Mouse (Mus musculus) liver, embryonic 16.5 days (tissue): ENCODE results near the gene Ndufb5. TPM values are rescaled to one million over a fixed set of nuclear protein-coding genes. Genes with fewer than 3 reads are reported as not detected.
A peak's percentile ranks its signal among the peaks of the same experiment; 100 is the strongest.
"Not testable (repeated sequence)": the region's sequence is repeated elsewhere in the genome, so short reads cannot be mapped to it uniquely, and the experiment has no call there.

Experiments
- ATAC-seq: fragments of 200-750 bp; cut with Nextera tagmentation; 2 replicates; pipeline ENCODE4 v1.8.0; 2017; ENCODE audit warnings: low read depth, mild to moderate bottlenecking, moderate number of reproducible peaks, moderate library complexity
- H3K27ac ChIP-seq: fragments of 300-500 bp; sonication (generic); 2 replicates; pipeline ENCODE4 v1.5.1; 2014; ENCODE audit warnings: mild to moderate bottlenecking, low read length
- H3K27me3 ChIP-seq: fragments of 300-500 bp; sonication (generic); 2 replicates; pipeline ENCODE4 v1.6.1; 2014; ENCODE audit warnings: low read depth, low read length, mixed read lengths; ENCODE audit not compliant: control insufficient read depth, insufficient read depth
- H3K36me3 ChIP-seq: fragments of 300-500 bp; sonication (generic); 2 replicates; pipeline ENCODE4 v1.6.1; 2014; ENCODE audit warnings: mild to moderate bottlenecking; ENCODE audit not compliant: control insufficient read depth, insufficient read depth
- H3K4me1 ChIP-seq: fragments of 300-500 bp; sonication (generic); 2 replicates; pipeline ENCODE4 v1.6.1; 2014; ENCODE audit warnings: low read depth, low read length, mixed read lengths; ENCODE audit not compliant: control insufficient read depth
- H3K4me2 ChIP-seq: fragments of 300-500 bp; sonication (generic); 2 replicates; pipeline ENCODE4 v1.6.1; 2014; ENCODE audit warnings: low read depth, low read length, mixed read lengths
- H3K4me3 ChIP-seq: fragments of 300-500 bp; sonication (generic); 2 replicates; pipeline ENCODE4 v1.5.1; 2014; ENCODE audit warnings: low read depth, mild to moderate bottlenecking, low read length
- H3K9ac ChIP-seq: fragments of 300-500 bp; sonication (generic); 2 replicates; pipeline ENCODE4 v1.6.1; 2014; ENCODE audit warnings: low read depth, low read length
- H3K9me3 ChIP-seq: fragments of 300-500 bp; sonication (generic); replicated peaks from 2 replicates; pipeline ENCODE4 v1.6.1; 2016; ENCODE audit warnings: low read length; ENCODE audit not compliant: control insufficient read depth
- WGBS: fragments of 180-500 bp; shearing (Covaris S2); extraction: QIAGEN DNeasy Blood & Tissue Kit; methylation state at CpG from one replicate; pipeline ENCODE4 v1.1.7; 2014; ENCODE audit not compliant: insufficient replicate concordance; 5-methylcytosine and 5-hydroxymethylcytosine counted together
- polyA plus RNA-seq: library from polyadenylated mRNA; unstranded; fragments of >200 nt; fragmentation: Nextera tagmentation; extraction: Ambion mirVana; gene quantifications from 2 replicates; pipeline ENCODE4 v1.2.1, GENCODE M21; 2015

The Ndufb5 gene
- polyA plus RNA-seq, 1 experiment from 2014 or later, result 124 TPM

DNA sequence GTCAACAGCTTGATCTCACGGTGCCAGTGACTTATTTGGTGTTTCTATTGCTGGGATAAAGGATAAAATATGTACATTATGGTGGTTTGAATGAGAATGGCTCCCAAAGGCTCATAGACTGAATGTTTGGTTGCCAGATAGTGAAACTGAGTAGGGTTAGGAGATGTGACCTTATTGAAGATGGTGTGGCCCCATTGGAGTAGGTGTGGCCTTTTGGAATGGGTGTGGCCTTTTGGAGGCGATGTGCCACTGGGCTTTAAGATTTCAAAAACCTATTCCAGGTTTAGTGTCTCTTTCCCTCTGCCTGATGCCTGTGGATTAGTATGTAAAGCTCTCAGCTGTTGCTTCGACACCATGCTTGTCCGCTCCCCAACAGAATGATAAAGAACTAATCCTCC, 41.2 kb upstream of the Ndufb5 start:
- H3K4me3 ChIP-seq, result no peak overlapping the region
- H3K27ac ChIP-seq, result no peak overlapping the region
- ATAC-seq, result peak; percentile 59; the same call in 1 of the 2 replicates
- H3K4me1 ChIP-seq, result peaks cover 15% of the 10 kb centered on the region
- H3K4me2 ChIP-seq, result 0 out of 2 replicates have a peak overlapping the region, but pooled peaks have one; percentile 5
- H3K9me3 ChIP-seq, result no peaks in the 10 kb centered on the region
- no peaks in the 10 kb centered on the region for H3K27me3 ChIP-seq
- no peak overlapping the region for H3K9ac ChIP-seq
- H3K36me3 ChIP-seq, result no peaks in the 10 kb centered on the region
- 57% methylated on average over 4 of the region's 4 CpGs for WGBS

DNA sequence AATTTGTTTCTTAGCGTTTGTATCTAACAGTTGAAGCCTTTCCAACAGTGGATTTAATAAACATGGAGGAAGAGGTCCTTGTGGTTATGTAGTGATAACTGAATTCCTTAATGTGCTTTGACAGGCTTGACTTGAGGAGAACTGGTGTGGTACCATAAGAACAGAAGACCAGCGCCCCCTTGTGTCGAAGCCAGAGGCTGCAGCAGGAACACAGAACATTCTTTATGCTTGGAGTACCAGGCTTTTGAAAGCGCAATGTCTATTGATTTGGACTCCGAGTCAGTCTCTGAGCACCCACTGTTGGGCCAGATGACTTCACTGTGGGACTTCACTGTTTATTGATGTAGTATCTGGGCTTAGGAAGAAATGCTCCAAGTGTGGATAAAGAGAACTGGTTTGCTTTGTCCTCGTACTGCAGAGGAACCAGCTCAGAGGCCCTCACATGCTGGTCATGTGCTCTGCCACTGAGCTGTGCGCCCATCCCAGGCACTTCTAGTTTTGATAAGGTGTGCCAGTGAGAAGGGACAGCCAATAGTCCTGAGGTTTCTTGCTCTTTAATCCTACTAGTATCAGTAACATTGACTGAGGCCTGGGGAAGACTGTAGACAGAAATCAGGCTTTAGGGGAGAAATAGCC, 38.4 kb upstream of the Ndufb5 start:
- 27% methylated on average over 7 of the region's 7 CpGs for WGBS
- no peak overlapping the region for H3K9ac ChIP-seq
- H3K4me1 ChIP-seq, result peaks cover 5% of the 10 kb centered on the region; the same call in 1 of the 2 replicates
- H3K4me2 ChIP-seq, result no peak overlapping the region
- no peak overlapping the region for H3K4me3 ChIP-seq
- H3K27me3 ChIP-seq, result no peaks in the 10 kb centered on the region
- no peaks in the 10 kb centered on the region for H3K36me3 ChIP-seq
- ATAC-seq, result peak; percentile 53; the same call in 1 of the 2 replicates
- no peak overlapping the region for H3K27ac ChIP-seq
- H3K9me3 ChIP-seq, result no peaks in the 10 kb centered on the region

DNA sequence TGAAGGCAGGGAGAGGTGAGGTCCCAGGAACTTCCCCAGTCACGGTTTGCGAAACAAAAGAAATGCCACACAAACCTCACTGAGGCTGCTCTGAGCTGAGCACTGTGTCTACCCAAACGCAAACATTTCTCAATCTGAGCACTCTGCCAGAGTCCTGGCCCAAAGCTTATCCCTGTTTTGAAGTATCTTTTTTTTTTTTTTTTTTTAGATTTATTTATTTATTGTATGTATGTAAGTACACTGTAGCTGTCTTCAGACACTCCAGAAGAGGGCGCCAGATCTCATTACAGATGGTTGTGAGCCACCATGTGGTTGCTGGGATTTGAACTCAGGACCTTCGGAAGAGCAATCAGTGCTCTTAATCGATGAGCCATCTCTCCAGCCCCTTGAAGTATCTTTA, 32.8 kb upstream of the Ndufb5 start:
- 72% methylated on average over 6 of the region's 6 CpGs for WGBS
- not testable (repeated sequence) for H3K9me3 ChIP-seq, H3K4me2 ChIP-seq, ATAC-seq, H3K4me3 ChIP-seq, H3K27ac ChIP-seq, H3K36me3 ChIP-seq, H3K9ac ChIP-seq, H3K4me1 ChIP-seq, H3K27me3 ChIP-seq

DNA sequence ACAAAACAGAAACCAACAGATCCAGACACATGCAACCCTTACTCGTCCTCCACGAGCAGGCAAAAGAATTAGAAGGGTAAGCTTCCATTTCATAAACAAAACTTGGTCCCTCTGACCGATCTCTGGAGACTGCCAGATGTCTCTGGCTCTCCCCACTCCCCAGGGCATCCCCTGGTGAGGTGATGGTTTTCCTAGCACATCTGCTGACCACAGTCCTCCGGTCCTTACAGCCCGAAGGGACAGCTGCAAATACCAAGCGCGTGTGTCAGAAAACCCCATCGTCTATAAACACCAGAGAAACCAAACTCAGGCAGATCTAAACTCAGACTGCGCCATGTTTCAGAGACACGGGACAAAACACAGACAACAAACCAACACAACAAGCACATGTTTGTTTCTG, 32.2 kb upstream of the Ndufb5 start:
- H3K4me3 ChIP-seq, ATAC-seq: not testable (repeated sequence)
- 85% methylated on average over 10 of the region's 10 CpGs for WGBS

DNA sequence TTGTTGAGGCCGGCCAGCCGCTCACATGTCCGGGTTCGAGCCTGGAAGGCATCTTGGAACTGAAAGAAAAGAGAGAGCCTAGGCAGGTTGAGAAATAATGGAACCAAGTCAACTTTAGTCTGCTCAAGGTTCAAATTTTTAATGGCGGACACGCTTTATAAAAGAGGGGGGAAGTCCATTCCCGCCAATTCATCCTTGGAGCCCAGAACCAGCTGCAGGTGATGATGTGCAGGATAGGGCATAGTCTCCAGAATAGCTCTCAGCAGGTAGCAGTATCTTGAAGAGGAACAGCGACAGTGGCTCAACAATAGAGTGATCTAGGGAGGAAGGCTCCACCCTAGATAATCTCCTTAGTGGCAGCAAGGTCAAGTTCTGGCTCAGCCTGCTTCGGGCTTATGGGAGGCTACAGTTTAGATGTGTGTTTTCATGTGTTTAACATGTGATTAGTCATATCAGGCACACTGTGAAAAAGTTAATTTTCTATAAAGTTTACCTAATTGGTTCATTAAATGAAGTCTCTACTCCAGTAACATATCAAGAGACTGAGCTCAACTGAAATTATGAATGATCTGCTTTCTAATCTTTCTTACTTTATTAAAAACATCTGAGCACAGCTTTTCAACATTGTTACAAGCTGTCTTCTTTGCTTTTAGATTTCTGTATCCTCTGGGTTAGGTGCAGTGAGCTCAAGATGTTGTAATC, 31.0 kb upstream of the Ndufb5 start, which contains the start of gene Actl6a:
Actl6a (plus strand) TSS at position 652 of the 702 bp plus-strand sequence.
- WGBS, result 62% methylated on average over 9 of the region's 9 CpGs
- not testable (repeated sequence) for H3K9me3 ChIP-seq, H3K9ac ChIP-seq, H3K27me3 ChIP-seq, H3K4me3 ChIP-seq, ATAC-seq, H3K36me3 ChIP-seq, H3K4me1 ChIP-seq, H3K4me2 ChIP-seq, H3K27ac ChIP-seq

More for the DNA sequence above, 32.2 kb upstream of the Ndufb5 start:
- not testable (repeated sequence) for H3K36me3 ChIP-seq, H3K9ac ChIP-seq, H3K9me3 ChIP-seq, H3K27ac ChIP-seq, H3K4me2 ChIP-seq, H3K4me1 ChIP-seq, H3K27me3 ChIP-seq

DNA sequence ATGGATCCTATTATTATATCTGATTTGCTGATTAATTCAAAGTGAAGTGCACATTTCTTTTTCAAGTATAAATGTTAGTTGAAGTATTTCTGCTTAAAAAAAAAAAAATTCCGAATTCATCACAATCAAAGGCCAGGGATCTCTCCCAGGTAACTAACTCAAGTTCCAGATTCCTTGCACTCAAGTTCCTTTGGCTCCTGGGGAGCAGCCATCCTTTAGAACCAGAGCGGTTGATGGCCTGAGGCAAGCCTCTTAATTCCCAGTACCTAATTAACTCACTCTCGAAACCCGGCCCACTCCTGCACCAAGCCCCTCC, 28.8 kb upstream of the Ndufb5 start:
- Histone ChIP-seq H3K9ac (0 out of 2 replicates have a peak overlapping the region, but pooled peaks have one; percentile 44), H3K4me1 (peaks cover 9% of the 10 kb centered on the region), H3K36me3 (peaks cover 11% of the 10 kb centered on the region), H3K9me3 (no peaks in the 10 kb centered on the region), H3K4me3 (peak overlapping the region; percentile 79), H3K4me2 (peak overlapping the region; percentile 67), H3K27me3 (no peaks in the 10 kb centered on the region), H3K27ac (no peak overlapping the region)
- 1% methylated on average over 4 of the region's 4 CpGs for WGBS
- no peak for ATAC-seq

DNA sequence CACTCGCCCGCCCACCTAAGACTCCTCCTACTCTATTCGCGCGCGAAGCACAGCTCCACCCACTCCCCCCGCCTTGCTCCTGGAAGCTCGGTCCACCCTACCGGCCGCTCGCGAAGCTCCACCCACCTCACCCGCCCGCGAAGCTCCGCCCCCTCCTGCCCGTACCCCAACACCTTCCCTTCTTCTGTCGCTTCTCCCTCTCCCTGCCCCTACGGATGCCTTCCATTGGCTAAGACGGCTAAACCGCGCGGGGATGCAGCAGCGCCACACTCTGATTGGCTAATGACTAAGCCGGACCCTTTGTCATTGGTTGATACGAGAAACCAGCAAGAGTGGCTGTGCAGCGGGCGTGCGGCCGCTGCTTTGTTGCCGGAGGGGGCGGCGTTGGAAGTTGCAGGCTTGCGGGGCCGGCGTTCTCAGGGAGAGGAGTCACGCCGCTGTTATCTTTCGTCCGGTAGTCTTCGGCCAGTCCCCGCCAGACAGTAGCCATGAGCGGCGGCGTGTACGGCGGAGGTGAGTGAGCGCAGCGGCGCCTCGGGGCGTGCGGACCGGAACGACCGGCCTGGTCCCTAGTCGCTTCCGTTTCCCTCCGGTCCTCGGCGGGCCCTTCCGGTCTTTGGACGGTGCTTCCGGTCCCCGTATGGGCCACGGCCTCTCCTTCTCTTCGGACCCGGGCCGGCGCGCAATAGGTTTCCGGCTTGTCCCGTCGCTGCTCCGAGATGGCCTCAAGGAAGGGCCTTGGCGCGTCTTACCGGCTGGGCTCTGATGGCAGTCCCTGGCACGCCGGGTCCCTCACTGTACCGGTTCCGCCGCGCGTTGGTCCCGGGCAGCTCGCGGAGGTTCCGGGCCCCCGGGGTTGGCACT, 28.2 kb upstream of the Ndufb5 start:
- peak; percentile 98 for ATAC-seq
- no peaks in the 10 kb centered on the region for H3K27me3 ChIP-seq
- WGBS, result under 1% methylated on average over 90 of the region's 90 CpGs

DNA sequence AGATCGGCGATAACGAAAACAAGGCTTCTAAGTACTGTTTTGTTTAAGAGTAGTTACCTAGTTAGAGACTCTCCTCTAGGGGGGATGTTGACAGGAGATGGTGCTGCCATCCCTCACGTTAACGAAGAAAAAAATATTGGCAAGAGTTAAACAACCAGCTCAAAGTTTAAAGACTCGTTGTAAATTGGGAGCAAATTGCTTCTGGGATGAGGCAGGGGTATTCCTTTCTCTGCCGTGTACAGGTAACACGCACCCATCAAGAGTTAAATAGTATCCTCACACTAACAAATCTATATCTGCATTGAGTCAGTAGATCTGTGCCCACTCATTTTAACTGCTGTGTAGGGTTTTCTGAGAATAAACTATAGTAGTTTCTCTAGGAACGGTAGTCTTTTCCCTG, 27.4 kb upstream of the Ndufb5 start:
- ATAC-seq, result no peak
- peaks cover 17% of the 10 kb centered on the region for H3K36me3 ChIP-seq
- peak overlapping the region; percentile 79 for H3K4me3 ChIP-seq
- 7% methylated on average over 9 of the region's 9 CpGs for WGBS
- peak overlapping the region; percentile 31 for H3K27ac ChIP-seq
- no peaks in the 10 kb centered on the region for H3K9me3 ChIP-seq
- H3K27me3 ChIP-seq, result no peaks in the 10 kb centered on the region
- peaks cover 9% of the 10 kb centered on the region for H3K4me1 ChIP-seq
- peak overlapping the region; percentile 91 for H3K9ac ChIP-seq
- H3K4me2 ChIP-seq, result peak overlapping the region; percentile 67

More for the DNA sequence above, 28.2 kb upstream of the Ndufb5 start:
- H3K4me3 ChIP-seq, result peak overlapping the region; percentile 79
- no peaks in the 10 kb centered on the region for H3K9me3 ChIP-seq
- peaks cover 13% of the 10 kb centered on the region for H3K36me3 ChIP-seq
- peaks cover 9% of the 10 kb centered on the region for H3K4me1 ChIP-seq
- H3K4me2 ChIP-seq, result peak overlapping the region; percentile 67
- H3K27ac ChIP-seq, result peak overlapping the region; percentile 87
- H3K9ac ChIP-seq, result peak overlapping the region; percentile 91
